Mouse (Mus musculus): ENCODE results near the gene Card9.

The Card9 gene

DNA sequence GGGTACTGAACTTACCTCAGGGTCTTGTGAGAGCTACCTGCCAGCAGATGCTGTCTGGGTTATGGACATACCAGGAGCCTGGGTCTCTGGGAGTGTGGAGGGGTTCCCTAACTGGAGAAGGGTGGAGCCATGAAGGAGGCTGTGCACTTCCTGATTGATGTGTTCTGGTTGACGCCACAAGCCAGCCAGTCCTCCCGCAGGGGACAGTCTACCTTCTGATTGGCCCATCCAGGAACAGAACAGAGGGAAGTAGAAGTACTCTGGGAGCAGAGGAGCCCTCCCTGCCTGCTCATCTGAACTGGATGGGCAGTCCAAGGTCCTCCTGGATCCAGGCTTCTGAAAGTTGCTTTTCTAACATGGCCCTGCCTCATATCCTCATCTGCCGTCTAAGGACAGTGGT is at the start of gene Card9:
Gene Card9, minus strand, starts transcription at position 147 of the 400 bp plus-strand sequence.
- in situ Hi-C loops (cut with MboI, MseI), result no loop called here

DNA sequence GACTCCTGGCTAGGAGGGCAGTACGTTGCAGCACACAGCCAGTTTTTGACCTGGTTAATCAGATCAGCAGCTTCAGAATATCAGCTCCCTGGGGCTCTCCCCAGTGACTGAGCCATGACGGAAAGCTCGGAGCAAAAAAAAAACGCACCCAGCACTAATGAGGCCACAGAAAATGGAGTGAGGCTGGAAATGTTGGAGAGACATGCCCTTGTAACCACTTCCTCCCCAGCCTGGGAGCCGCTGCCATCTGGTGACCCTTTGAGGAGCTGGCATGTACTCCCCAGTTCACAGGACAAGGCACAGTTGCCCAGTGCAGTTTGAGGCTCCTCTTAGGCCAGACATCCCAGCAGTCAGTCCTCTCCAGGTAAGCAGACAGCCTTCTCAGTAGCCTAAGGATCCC is 49.4 kb upstream of the Card9 start:
- in situ Hi-C loops (cut with MboI, MseI), result no loop called here

DNA sequence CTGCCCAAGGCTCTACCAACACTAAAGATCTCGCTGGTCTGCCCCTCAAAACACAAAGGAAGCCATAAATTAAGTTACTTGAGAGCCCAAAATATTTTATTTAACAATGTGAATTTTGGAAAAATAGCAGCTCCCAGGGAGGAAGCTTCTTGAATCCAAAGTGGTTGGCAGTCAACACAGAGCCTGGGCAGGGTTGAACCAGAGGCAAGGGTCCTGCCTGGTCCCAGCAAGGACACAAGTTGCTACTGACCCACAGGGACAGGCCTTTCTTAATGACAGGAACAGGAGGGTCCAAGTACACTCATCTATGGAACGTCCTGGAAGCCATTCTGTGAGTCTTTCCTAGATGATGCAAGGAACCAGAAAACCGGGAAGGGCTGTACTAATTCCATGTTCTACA is 48.6 kb upstream of the Card9 start:
- in situ Hi-C loops (cut with MboI, MseI), result no loop called here

DNA sequence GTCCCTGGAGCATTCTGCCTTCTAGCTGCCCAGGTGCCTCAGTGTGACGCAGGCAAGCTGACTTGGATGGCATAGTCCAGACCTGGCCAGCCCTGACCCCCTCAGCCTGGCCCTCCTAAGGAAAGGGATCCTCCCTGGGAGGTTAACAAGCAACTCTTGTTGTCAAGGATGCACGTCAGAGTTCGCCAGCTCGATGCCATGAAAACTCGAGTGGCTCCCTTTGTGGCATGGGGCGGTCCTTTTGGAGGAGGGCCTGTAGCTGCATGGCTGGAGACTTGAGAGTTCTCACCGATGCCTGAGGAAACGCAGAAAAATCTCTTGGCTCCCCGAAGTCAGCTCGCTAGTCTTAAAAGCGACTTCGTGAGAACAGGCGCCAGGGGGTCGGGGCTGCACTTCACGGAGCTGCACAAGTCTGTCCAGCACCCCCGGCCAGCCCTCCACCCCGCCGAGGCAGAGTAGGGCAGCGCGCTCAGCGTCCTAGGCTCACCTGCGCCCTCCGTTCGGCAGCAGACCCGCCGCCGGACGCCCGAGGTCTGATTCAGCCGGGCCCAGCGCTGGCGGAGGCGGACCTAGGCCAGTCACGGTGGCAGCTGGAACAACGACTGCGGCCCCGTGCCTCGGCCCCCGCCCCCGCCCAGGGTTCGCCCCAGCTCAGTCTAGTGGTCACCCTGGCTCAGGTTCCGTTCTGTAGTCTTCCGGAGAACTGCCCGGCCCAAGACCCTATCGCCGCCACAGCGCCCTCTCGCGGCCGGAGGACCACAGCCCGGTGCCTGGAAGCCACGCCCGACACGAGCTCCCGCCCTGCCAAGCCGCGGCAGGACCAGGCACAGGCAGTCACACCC is 48.0 kb upstream of the Card9 start, which contains the start of gene Inpp5e:
Gene Inpp5e, minus strand, starts transcription at position 689 of the 842 bp plus-strand sequence.
- in situ Hi-C loops (cut with MboI, MseI), result no loop called here

DNA sequence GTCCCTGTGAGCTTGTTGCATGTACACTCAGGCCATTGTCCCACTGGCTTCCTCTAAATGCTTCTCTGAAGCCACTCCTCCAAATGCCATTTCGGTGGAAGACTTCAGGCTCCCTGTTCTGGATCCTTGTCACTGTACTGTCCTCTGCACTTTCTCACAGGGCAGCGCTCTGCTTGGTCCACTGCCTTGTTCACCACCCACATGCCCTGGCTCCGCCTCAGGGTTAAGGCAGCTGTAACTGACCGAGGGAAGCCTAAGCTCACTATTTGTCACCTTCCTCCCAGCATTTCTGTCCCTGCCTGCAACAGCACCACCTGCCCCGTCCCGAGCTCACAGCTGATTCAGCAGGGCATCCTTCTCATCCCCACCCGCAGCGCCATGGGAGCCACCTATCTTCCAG is 42.6 kb upstream of the Card9 start:
- in situ Hi-C loops (cut with MboI, MseI), result no loop called here

DNA sequence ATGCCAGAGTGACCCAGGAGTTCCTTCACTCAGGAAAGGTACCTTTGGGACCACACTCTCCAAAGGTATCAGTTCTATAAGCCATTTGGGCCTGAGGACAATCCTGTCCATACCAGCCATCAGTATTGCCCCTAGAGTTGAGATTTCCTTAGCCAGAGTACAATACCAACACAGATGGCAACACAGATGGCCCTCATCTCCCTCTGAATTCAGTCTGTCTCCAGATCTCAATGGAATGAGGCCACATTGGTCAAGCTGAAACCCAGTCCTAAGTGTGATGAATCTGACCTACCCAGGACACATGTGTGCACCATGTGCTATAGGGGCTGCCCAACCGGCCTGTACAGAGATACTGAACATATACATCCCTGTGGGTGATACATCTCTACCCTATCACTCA is 41.5 kb upstream of the Card9 start:
- in situ Hi-C loops (cut with MboI, MseI), result no loop called here

DNA sequence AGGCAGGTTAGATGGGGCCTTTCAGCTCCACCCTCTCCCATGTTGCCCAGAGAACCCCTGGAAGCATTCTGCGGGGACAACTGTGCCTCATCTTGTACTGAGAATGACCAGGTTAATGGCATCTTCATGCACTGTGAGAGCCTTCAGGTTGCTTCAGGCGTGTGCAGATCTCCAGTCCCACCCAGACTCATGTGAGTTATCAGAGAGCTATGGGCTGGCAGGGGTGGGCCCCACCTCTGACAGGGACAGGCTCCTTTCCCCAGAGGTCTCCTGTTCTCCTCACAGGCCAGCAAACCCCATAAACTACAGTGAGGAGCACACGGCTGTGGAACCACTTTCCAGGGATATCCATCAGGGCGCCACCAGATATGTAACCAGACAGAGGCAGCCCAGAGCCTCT is 40.3 kb upstream of the Card9 start:
- in situ Hi-C loops (cut with MboI, MseI), result no loop called here

DNA sequence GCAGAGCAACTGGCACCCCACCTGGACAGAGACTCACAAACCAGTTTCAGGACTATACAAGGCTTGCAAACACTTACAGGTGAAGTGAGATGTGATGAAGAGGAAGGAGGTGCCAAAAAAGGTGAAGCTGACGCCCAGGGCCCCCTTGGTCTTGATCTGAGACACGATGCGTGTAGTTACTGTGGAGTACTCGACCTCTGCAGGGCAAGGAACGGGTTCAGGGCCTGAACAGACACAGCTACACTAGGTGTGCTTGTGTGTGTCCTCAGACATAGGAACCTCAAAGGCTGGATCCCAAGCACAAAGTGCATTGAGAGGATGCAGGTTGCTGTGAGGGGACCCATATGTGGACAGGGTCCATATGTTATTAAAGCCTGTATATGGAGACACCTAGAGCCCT is 39.6 kb upstream of the Card9 start:
- in situ Hi-C loops (cut with MboI, MseI), result no loop called here

DNA sequence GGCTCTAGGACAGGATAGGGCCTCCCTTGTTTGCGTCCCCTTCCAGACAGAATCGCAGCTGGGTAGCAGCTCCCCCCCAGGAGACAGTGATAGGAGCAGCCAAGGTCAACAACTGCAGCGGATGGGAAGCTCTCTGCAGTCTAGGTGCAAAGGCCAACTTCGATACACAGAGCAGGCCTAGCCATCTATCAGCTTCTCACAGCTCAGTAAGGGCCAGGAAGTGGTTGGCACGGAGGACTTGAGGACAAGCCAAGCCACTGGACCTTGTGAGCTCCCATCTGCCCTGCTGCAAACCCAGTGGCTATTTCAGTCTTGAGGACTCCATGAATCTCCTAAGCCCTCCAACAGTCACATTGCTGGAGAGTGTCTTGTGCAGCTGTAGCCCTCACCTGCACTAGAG is 38.9 kb upstream of the Card9 start:
- in situ Hi-C loops (cut with MboI, MseI), result no loop called here

DNA sequence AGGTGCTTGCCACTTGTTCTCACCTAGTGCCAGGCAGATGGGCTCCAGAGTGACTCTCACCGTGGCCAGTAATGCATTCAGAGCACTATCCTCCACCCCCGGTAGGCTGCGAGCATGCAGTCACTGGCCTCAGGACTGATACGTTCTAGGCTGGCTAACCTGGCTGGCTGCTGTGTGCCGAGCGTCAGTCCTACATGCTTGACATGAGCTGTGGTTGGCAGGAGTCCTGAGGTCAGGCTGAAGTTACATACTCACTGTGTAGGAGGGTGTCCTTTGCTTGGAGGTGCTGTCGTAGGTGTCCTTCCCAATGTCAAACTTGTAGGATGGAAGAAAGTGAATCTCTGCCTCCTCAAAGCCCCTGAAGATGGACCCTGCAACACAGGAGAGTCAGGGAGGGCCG is 38.3 kb upstream of the Card9 start:
- in situ Hi-C loops (cut with MboI, MseI), result no loop called here

DNA sequence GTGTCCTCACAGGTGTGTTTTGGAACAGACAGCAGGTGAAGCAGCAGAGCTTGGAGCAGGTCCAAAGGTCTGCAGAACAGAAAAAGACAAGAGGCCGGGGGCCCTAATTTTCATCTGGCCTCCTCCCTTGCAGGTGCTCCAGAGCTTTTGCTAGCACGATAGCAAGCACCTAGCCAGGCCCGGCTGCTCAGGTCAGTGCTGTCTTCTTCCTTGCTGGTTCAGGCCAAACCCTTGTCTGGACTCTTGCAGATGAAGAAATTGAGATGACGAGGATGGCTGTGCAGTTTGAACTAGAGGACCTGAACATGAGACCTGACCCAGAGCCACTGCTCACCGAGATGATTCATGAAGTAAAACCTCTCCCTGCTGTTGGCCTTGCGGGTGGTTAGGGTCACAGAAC is 30.9 kb upstream of the Card9 start:
- in situ Hi-C loops (cut with MboI, MseI), result no loop called here

DNA sequence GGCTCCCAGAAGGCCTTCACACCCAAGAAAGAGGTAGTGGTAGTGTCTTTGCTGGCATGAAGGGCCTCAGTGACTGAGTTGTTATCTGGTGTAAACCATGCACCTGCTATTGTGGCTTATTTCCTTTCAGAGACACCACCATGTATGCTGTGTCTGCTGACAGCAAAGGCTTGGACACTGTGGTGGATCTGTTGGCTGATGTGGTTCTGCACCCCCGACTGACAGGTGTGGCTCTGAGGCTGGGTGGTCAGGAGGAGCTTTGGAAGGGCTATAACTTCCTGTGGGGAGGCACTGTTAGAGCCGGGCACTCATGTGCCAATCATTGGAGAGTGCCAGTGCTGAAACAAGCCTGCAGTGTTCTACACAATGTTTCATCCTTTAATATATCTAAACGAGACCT is 30.2 kb upstream of the Card9 start:
- in situ Hi-C loops (cut with MboI, MseI), result no loop called here

DNA sequence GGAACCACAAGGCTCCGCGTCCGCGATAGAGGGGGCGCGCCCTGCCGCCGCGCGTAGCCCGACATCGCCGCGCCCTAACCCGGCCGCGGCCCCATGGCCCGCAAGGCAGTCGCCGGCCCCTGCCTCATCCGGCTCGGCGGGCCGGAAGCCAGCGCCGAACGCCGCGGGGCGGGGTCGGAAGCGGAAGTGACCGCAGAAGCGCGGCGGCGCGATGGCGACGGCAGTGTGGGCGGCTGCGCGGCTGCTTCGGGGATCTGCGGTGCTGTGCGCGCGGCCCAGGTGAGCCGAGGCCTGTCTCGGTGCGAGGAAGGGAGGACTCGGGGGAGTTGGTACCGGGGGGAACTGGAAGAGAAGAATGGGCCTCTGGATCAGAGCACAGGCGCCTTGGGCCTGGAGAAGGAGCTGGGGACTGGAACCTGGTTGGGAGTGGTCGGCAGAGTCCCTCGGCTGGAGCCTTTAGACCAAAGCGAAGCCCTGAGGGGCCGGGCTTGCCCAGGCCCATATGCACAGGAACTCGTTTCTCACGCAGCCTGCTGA is 28.5 kb upstream of the Card9 start, which contains the start of the genes Entr1 and Pmpca:
Gene Entr1, minus strand, starts transcription at position 163 of the 537 bp plus-strand sequence.
Gene Pmpca, plus strand, starts transcription at position 186 of the 537 bp plus-strand sequence.
- in situ Hi-C loops (cut with MboI, MseI), result no loop called here

DNA sequence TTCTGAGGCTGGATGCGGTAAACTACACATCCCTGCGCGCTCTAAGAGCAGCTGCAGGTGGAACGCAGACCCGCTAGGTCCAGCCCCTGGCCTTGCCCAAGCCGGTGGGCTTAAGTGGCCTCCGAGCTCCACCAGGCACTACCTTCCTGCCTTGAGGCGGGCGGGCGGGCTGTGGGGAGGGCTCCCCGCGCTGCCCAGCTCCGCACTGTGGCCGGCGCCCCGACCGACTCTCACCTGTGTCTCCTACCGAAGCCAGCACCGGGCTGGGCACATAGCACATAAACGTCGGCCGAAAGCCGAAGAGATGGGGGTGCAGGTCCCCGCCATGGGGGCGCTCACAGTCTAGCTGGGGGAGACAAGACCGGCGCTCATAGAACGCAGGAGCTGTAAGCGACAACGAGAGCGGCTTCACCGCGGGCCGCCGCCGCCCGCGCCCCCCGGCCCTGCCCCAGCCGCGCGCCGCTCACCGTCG is 28.0 kb upstream of the Card9 start:
- in situ Hi-C loops (cut with MboI, MseI), result no loop called here

DNA sequence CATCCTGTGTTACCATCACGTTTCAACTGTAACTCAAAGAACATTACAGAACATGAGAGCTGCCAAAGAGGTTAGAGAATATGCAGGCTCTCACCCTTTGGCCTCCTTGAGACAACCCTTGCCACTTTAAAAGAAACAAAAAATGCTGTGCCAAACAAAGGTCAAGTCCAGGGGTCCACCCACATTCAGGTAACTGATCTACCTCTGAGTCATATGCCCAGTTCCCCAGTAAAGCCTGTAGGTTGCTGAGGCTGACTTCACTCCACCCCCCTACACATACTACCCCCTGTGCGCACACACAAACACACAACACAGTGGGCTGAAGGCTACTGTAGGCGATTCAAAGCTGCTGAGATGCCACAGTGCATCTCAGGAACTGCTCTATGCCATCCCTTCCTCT is 27.0 kb upstream of the Card9 start:
- in situ Hi-C loops (cut with MboI, MseI), result no loop called here

DNA sequence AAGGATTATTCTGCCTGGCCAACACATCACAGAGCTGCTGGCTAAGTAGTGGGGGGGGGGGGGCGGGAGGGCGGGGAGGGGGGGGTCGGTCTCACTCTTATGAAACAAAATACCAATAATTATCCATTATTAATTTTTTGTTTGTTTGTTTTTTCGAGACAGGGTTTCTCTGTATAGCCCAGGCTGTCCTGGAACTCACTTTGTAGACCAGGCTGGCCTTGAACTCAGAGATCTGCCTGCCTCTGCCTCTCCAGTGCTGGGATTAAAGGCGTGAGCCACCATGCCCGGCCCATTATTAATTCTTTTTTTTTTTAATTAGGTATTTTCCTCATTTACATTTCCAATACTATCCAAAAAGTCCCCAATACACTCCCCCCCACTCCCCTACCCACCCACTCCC is 20.2 kb upstream of the Card9 start:
- in situ Hi-C loops (cut with MboI, MseI), result loop anchor here (5.0 kb wide), 1 partner anchor 71 kb away; no protein-coding TSS in a partner anchor

DNA sequence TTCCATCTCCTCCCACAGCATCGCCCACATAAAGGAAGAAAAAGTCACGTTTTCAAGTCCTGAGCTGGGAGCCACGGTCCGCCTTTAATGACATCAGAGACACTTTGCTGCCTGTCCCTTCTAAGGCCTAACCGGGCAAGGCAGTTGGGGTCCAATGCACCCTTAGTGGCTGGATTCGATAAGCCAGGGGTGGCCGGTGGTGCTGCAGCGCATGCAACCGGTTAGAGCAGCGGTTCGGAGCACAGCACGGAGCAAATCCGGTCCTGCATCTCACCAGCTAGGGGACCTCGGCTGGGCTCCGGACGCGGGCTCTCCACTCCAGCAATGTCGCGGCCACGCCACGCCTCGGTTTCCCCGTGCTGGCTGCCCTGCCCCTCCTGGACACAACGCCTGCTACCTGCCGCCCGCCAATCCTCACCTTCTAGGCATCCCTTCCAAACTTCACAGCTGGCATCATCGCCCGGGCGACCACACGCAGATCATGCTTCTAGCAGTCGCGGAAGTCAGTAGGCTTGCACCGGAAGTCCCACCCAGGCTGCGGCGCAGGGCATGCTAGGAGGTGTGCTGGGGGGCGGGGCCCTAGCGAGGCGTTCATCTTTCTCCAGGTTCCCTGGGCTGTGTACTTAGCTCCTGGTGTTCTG is 19.5 kb upstream of the Card9 start, which contains the start of gene Snapc4:
Gene Snapc4, minus strand, starts transcription at position 523 of the 641 bp plus-strand sequence.
- in situ Hi-C loops (cut with MboI, MseI), result loop anchor here (5.0 kb wide), 1 partner anchor 72 kb away; no protein-coding TSS in a partner anchor

DNA sequence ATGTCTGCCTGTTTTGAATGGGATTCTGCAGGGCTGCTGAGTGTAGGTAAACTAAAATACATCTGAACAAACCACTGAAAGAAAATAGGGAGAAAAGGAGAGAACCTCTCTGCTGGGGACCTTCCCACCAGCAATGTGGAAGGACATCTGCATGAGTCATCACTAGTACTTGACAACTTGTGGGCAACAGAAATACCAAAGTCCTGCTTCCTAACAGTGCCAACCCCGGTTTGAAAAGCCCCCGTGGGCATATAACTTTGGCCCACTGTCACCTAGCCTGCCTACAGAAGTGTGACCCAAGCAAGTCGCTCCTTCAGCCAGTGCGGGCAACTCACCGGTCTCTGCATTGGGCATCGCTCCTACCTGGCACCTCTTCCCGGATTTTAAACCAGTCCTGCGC is 11.7 kb upstream of the Card9 start:
- in situ Hi-C loops (cut with MboI, MseI), result no loop called here

DNA sequence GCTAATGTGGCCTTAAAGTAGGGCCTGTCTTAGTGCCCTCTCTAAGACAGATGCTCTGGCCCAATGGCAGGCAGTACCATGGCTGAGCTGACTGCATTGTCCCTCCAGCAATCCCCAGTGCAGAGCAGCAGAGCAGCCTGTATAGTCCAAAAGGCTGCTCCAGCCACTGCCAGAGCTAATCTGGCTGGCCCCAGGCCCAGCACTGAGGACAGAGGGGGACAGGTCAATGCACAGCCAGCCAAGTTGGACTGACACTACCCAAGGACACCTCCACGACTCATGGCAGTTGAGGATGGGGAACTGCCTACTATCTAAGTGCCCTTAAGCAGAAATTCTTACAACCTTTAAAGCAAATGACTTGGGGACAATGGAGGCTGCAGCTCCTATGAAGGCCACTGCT is 7.9 kb upstream of the Card9 start:
- in situ Hi-C loops (cut with MboI, MseI), result no loop called here

DNA sequence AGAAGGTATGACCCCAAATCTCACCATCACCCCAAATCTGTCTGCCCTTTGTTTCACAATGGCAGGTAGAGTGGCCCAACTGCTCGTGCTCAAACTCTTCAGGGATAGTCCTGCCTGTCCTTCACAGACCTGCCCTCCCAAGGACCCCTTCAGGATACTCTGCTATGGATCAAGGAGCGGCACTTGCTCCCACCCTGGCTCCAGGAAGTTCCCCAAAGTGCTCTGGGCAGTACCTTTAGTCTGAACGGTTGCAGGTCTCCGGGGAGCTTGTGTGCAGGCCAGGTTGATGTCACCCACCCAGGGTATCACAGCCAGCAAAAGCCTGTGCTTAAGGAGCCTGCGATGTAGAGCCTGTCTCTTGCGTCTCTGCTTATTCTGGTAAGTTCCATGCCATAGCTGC is 7.2 kb upstream of the Card9 start:
- in situ Hi-C loops (cut with MboI, MseI), result no loop called here

DNA sequence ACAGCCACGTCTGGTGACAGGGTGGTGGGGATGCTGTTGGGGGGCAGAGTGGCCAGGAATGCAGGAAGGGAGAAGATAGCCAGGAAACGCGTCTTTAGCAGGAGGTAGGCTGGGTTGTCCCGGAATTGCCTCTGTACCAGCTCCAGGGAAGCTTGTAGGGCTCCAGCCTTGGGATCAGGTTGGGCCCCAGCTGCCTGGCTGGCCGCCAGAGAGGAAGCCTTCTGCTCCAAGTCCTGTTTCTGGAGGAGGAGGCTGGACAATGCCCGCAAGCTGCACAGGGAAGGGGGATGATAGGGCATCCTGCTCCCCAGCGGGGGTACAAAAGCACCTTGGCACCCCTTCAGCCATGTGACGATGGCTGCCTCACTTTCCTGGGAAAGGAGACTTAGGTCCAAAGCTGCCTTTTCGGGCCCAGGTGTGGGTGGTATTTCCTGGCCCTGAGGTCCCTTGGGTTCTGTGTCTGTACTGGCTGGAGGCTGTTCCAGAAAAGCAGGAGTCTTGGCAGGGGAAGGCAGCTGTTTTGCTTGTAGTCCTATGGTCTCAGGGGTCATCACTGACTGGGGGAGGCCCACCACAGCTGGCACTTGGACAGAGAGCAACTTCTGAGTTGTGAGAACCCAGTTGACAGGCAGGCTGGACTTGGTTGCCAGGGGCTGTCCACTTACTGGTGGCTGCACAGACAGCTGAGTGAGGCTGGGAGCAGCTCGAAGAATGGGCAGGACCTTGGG is 4.2 kb upstream of the Card9 start:
- in situ Hi-C loops (cut with MboI, MseI), result no loop called here

DNA sequence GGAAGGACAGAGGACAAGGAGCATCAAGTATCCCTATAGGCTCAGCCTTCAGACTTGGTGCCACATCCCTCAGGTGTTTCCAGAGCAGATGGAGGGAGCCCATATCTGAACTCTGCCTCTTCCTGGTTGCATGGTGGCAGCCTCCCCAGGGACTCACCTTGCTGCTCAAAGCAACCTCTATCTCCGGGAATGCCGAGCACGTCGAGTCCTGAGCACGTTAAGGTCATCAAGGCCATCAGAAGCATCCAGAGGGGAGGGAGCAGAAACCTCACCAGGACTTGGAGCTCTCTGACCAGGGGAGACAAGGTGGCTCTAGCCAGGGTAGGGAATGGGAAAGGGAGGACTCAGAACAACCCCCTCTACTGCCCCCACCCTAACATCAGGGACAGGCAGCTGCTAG is 2.8 kb upstream of the Card9 start:
- in situ Hi-C loops (cut with MboI, MseI), result no loop called here

All from T-helper 1 cell (primary cell).